Mouse (Mus musculus) limb, embryonic 13.5 days (tissue): ENCODE measurements at regions not wholly inside any gene's neighbourhood (a gene's known extent, or its start where the extent isn't known, plus 50 kb on each side); places are given as distances from the start of the nearest gene placed in this dataset.

Experiments used
- ATAC-seq: fragments of 200-750 bp; cut with Nextera tagmentation; 2 replicates; pipeline ENCODE4 v1.8.0; 2017; ENCODE audit warnings: low read depth, moderate number of reproducible peaks, moderate TSS enrichment; ENCODE audit not compliant: low FRiP score
- H3K27ac ChIP-seq: fragments of 300-500 bp; sonication (generic); 2 replicates; pipeline ENCODE4 v1.5.1; 2015; ENCODE audit warnings: inconsistent platforms, mild to moderate bottlenecking, moderate library complexity
- H3K27me3 ChIP-seq: fragments of 300-500 bp; sonication (generic); 2 replicates; pipeline ENCODE4 v1.6.1; 2015; ENCODE audit warnings: mild to moderate bottlenecking, inconsistent platforms
- H3K36me3 ChIP-seq: fragments of 300-500 bp; sonication (generic); 2 replicates; pipeline ENCODE4 v1.6.1; 2015; ENCODE audit warnings: inconsistent platforms, mild to moderate bottlenecking, moderate library complexity
- H3K4me1 ChIP-seq: fragments of 300-500 bp; sonication (generic); 2 replicates; pipeline ENCODE4 v1.6.1; 2015; ENCODE audit warnings: inconsistent platforms
- H3K4me2 ChIP-seq: fragments of 300-500 bp; sonication (generic); replicated peaks from 2 replicates; pipeline ENCODE4 v1.6.1; 2015; ENCODE audit warnings: inconsistent platforms, mild to moderate bottlenecking, moderate library complexity
- H3K4me3 ChIP-seq: fragments of 300-500 bp; sonication (generic); 2 replicates; pipeline ENCODE4 v1.5.1; 2015; ENCODE audit warnings: moderate library complexity, mild to moderate bottlenecking, inconsistent platforms
- H3K9ac ChIP-seq: fragments of 300-500 bp; sonication (generic); 2 replicates; pipeline ENCODE4 v1.6.1; 2015; ENCODE audit warnings: mild to moderate bottlenecking, inconsistent platforms
- H3K9me3 ChIP-seq: fragments of 300-500 bp; sonication (generic); 2 replicates; pipeline ENCODE4 v1.6.1; 2016; ENCODE audit warnings: inconsistent platforms
- WGBS: fragments of 180-500 bp; shearing (Covaris S2); methylation state at CpG from one replicate; pipeline ENCODE4 v1.1.7; 2015; 5-methylcytosine and 5-hydroxymethylcytosine counted together

- no peaks in the 10 kb centered on the region for H3K36me3 ChIP-seq
- H3K27me3 ChIP-seq = no peaks in the 10 kb centered on the region
- 66% methylated on average over 1 of the region's 1 CpGs for WGBS
- H3K9ac ChIP-seq = no peak overlapping the region
- H3K4me1 ChIP-seq = no peaks in the 10 kb centered on the region
- no peak for ATAC-seq
- no peak overlapping the region for H3K4me3 ChIP-seq
- H3K9me3 ChIP-seq = no peaks in the 10 kb centered on the region
- H3K27ac ChIP-seq = no peak overlapping the region
- H3K4me2 ChIP-seq = no peak overlapping the region
These were observed 373.4 kb downstream of the Frk start for GRCm38 (mm10) chr10:34856494-34857146.

- Histone ChIP-seq H3K4me2 (no peak overlapping the region), H3K9me3 (no peaks in the 10 kb centered on the region), H3K27me3 (no peaks in the 10 kb centered on the region), H3K9ac (no peak overlapping the region), H3K4me3 (no peak overlapping the region), H3K36me3 (no peaks in the 10 kb centered on the region), H3K27ac (no peak overlapping the region), H3K4me1 (no peaks in the 10 kb centered on the region)
- WGBS = 73% methylated on average over 1 of the region's 1 CpGs
- no peak for ATAC-seq
These were observed 379.5 kb downstream of the Frk start for GRCm38 (mm10) chr10:34862693-34863092.

- H3K27me3 ChIP-seq = no peaks in the 10 kb centered on the region
- H3K27ac ChIP-seq = no peak overlapping the region
- no peak for ATAC-seq
- H3K9ac ChIP-seq = no peak overlapping the region
- no peaks in the 10 kb centered on the region; the same call in 1 of the 2 replicates for H3K4me1 ChIP-seq
- H3K4me2 ChIP-seq = peak overlapping the region; percentile 27
- no peaks in the 10 kb centered on the region for H3K9me3 ChIP-seq
- H3K36me3 ChIP-seq = no peaks in the 10 kb centered on the region
- no peak overlapping the region for H3K4me3 ChIP-seq
- WGBS = 30% methylated on average over 9 of the region's 9 CpGs
These were observed 388.7 kb downstream of the Frk start for GRCm38 (mm10) chr10:34871888-34872287.

- Histone ChIP-seq H3K27me3 (no peaks in the 10 kb centered on the region), H3K27ac (no peak overlapping the region), H3K4me1 (no peaks in the 10 kb centered on the region), H3K9ac (no peak overlapping the region), H3K4me3 (no peak overlapping the region), H3K36me3 (no peaks in the 10 kb centered on the region), H3K4me2 (no peak overlapping the region), H3K9me3 (no peaks in the 10 kb centered on the region)
- 74% methylated on average over 3 of the region's 3 CpGs for WGBS
- no peak for ATAC-seq
These were observed 395.3 kb downstream of the Frk start for GRCm38 (mm10) chr10:34878511-34878910.

- ATAC-seq = no peak
- no peaks in the 10 kb centered on the region for H3K27me3 ChIP-seq
- H3K4me2 ChIP-seq = no peak overlapping the region
- WGBS = 55% methylated on average over 1 of the region's 1 CpGs
- no peaks in the 10 kb centered on the region for H3K4me1 ChIP-seq
- H3K36me3 ChIP-seq = no peaks in the 10 kb centered on the region
- H3K9ac ChIP-seq = no peak overlapping the region
- no peak overlapping the region for H3K27ac ChIP-seq
- no peak overlapping the region for H3K4me3 ChIP-seq
- H3K9me3 ChIP-seq = no peaks in the 10 kb centered on the region
These were observed 404.4 kb downstream of the Frk start for GRCm38 (mm10) chr10:34887601-34888000.

GRCm38 (mm10) chr10:34904274-34904673, 421.1 kb downstream of the Frk start:
- 84% methylated on average over 5 of the region's 5 CpGs for WGBS
- Histone ChIP-seq H3K36me3 (no peaks in the 10 kb centered on the region), H3K27ac (no peak overlapping the region), H3K9ac (no peak overlapping the region), H3K27me3 (no peaks in the 10 kb centered on the region), H3K4me1 (no peaks in the 10 kb centered on the region), H3K4me3 (no peak overlapping the region), H3K4me2 (no peak overlapping the region), H3K9me3 (no peaks in the 10 kb centered on the region)
- no peak for ATAC-seq

GRCm38 (mm10) chr10:34904692-34905091, 421.5 kb downstream of the Frk start:
- 81% methylated on average over 2 of the region's 2 CpGs for WGBS
- ATAC-seq = no peak
- no peak overlapping the region for H3K9ac ChIP-seq
- no peaks in the 10 kb centered on the region for H3K36me3 ChIP-seq
- no peak overlapping the region for H3K4me2 ChIP-seq
- no peak overlapping the region for H3K4me3 ChIP-seq
- H3K4me1 ChIP-seq = no peaks in the 10 kb centered on the region
- no peaks in the 10 kb centered on the region for H3K9me3 ChIP-seq
- no peak overlapping the region for H3K27ac ChIP-seq
- H3K27me3 ChIP-seq = no peaks in the 10 kb centered on the region

- H3K4me1 ChIP-seq = no peaks in the 10 kb centered on the region
- no peaks in the 10 kb centered on the region for H3K36me3 ChIP-seq
- no peak for ATAC-seq
- H3K27me3 ChIP-seq = no peaks in the 10 kb centered on the region
- H3K4me2 ChIP-seq = no peak overlapping the region
- H3K9me3 ChIP-seq = no peaks in the 10 kb centered on the region
- H3K4me3 ChIP-seq = no peak overlapping the region
- 90% methylated on average over 2 of the region's 2 CpGs for WGBS
- no peak overlapping the region for H3K9ac ChIP-seq
- H3K27ac ChIP-seq = no peak overlapping the region
These were observed 429.0 kb downstream of the Frk start for GRCm38 (mm10) chr10:34912153-34912723.
